Mouse (Mus musculus): ENCODE results near the gene Cfap157. TPM values are rescaled to one million over a fixed set of nuclear protein-coding genes. Genes with fewer than 3 reads are reported as not detected.

The Cfap157 gene
- polyA plus RNA-seq, 1 experiment from 2014 or later = 0.33 TPM

DNA sequence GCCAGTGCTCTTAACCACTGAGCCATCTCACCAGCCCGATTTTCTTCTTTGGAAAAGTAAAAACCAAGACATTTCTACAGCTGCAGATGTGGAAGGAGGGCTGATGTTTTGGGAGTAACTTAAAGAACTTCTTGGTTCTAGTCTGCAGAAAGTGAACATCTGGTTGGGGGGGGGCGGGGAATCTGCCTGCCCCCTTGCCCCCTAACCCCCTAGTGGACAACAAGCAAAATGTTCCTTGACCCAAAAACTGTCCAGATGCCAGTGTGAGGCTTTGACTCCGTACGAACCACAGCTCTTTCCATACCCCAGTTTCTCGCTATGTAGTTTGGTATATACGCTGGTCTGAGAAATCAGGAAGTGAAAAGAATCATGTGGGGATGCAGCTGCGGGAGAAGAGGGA, 34.0 kb downstream of the Cfap157 start:
- Histone ChIP-seq H3K4me3 (ENCODE audit: low read depth, low read length) (no peak overlapping the region), H3K4me2 (ENCODE audit: low read depth, low read length, severe bottlenecking) (peak overlapping the region; percentile 45; the same call in 1 of the 2 replicates), H3K4me1 (replicated peaks; ENCODE audit: control insufficient read depth, insufficient read depth, low read length) (0 out of 2 replicates have a peak, but pooled peaks cover 4% of the 10 kb centered on the region), H3K27me3 (ENCODE audit: control insufficient read depth, insufficient read depth, low read length) (no peaks in the 10 kb centered on the region), H3K9ac (ENCODE audit: low read length) (no peak overlapping the region), H3K27ac (ENCODE audit: low read depth, low read length) (no peak overlapping the region), H3K36me3 (ENCODE audit: control insufficient read depth, insufficient read depth, low read length) (no peaks in the 10 kb centered on the region; the same call in 1 of the 2 replicates), H3K9me3 (ENCODE audit: control insufficient read depth, low read length) (no peaks in the 10 kb centered on the region)
- DNase-seq (ENCODE audit: low spot score) (no peak), ATAC-seq (replicated peaks; ENCODE audit: low FRiP score) (no peak)
- 72% methylated on average over 7 of the region's 7 CpGs for WGBS

DNA sequence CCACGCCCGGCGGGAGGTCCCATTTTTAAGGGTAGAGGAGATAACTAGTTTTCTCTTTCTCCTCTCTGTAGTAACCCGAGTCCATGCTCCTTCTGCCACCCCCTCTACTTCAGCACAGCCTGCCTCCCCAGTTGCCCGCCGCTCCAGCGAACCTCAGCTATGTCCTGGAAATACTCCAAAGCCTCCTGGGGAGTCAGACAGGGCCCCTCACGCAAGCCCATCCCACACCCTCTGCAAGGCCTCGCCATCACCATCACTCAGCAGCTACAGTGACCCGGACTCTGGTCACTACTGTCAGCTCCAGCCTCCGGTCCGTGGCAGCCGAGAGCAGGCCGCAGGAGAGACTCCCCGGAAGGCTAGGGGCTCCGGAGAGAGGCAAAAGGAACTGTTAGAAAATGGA, 35.1 kb downstream of the Cfap157 start:
- no peak for DNase-seq (ENCODE audit: low spot score)
- no peak overlapping the region for H3K9ac ChIP-seq (ENCODE audit: low read length)
- 89% methylated on average over 16 of the region's 16 CpGs for WGBS
- no peaks in the 10 kb centered on the region for H3K27me3 ChIP-seq (ENCODE audit: control insufficient read depth, insufficient read depth, low read length)
- no peaks in the 10 kb centered on the region for H3K9me3 ChIP-seq (ENCODE audit: control insufficient read depth, low read length)
- no peak overlapping the region for H3K4me3 ChIP-seq (ENCODE audit: low read depth, low read length)
- H3K36me3 ChIP-seq (ENCODE audit: control insufficient read depth, insufficient read depth, low read length) = no peaks in the 10 kb centered on the region; the same call in 1 of the 2 replicates
- no peak overlapping the region for H3K4me2 ChIP-seq (ENCODE audit: low read depth, low read length, severe bottlenecking)
- 0 out of 2 replicates have a peak, but pooled peaks cover 4% of the 10 kb centered on the region for H3K4me1 ChIP-seq (replicated peaks; ENCODE audit: control insufficient read depth, insufficient read depth, low read length)
- H3K27ac ChIP-seq (ENCODE audit: low read depth, low read length) = no peak overlapping the region
- ATAC-seq (replicated peaks; ENCODE audit: low FRiP score) = no peak

DNA sequence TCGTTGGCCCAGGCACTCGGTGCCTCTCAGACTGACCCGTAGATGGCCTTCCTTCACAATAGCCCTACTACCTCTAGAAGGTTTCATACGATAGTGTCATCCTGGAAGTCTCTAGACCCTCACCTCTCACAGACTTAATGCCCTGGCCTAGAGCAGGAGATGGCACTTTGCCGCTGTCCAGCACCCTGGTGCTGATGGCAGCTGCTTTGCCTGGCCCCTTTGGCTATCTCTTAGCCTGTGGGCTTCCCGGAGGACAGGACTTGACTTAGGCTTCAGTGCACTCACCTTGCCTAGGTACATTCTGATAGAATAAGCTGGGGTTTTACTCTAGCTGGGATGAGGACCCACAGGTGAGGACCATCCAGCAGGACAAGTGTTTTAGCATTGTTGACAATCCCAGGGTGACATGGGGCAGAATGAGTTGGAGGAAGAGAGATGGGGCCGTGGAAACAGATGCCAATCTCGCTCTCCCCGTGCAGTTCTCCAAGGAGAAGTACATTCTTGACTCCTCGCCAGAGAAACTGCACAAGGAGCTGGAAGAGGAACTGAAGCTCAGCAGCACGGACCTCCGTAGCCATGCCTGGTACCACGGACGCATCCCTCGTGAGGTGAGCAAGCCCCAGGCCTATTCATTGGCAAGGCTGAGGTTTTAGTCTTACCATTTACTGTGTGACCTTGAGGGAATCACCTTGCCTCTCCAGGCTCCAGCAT, 39.8 kb downstream of the Cfap157 start:
- Histone ChIP-seq H3K4me1 (replicated peaks; ENCODE audit: control insufficient read depth, insufficient read depth, low read length) (peaks cover 4% of the 10 kb centered on the region; the same call in 1 of the 2 replicates), H3K36me3 (ENCODE audit: control insufficient read depth, insufficient read depth, low read length) (no peaks in the 10 kb centered on the region; the same call in 1 of the 2 replicates), H3K4me3 (ENCODE audit: low read depth, low read length) (no peak overlapping the region), H3K27me3 (ENCODE audit: control insufficient read depth, insufficient read depth, low read length) (0 out of 2 replicates have a peak, but pooled peaks cover 3% of the 10 kb centered on the region), H3K4me2 (ENCODE audit: low read depth, low read length, severe bottlenecking) (no peak overlapping the region), H3K9ac (ENCODE audit: low read length) (no peak overlapping the region), H3K9me3 (ENCODE audit: control insufficient read depth, low read length) (no peaks in the 10 kb centered on the region), H3K27ac (ENCODE audit: low read depth, low read length) (no peak overlapping the region)
- ATAC-seq (replicated peaks; ENCODE audit: low FRiP score) = no peak
- 78% methylated on average over 15 of the region's 15 CpGs for WGBS
- DNase-seq (ENCODE audit: low spot score) = no peak

DNA sequence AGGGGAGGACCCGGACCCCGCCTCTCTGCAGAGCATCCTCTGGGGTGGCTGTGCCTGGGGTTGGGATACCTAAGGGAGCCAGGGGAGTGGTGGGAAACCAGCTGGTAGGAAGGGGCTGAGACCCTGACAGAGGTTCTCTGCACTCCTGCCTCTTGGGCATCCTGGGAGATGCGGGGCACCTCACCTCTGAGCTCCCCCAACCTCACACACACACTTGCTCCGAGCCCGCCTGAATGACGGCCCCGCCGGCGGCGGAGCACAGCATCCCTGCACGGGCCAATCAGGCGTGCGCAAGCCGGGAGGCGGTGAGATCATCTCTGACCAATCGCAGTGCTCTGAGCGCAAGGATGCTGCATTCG, 42.1 kb downstream of the Cfap157 start:
- DNase-seq (ENCODE audit: low spot score) (peak; percentile 89), ATAC-seq (replicated peaks; ENCODE audit: low FRiP score) (peak; percentile 88)
- peak overlapping the region; percentile 76 for H3K9ac ChIP-seq (ENCODE audit: low read length)
- peak overlapping the region; percentile 70 for H3K27ac ChIP-seq (ENCODE audit: low read depth, low read length)
- H3K9me3 ChIP-seq (ENCODE audit: control insufficient read depth, low read length) = no peaks in the 10 kb centered on the region
- WGBS = 4% methylated on average over 18 of the region's 18 CpGs
- no peaks in the 10 kb centered on the region; the same call in 1 of the 2 replicates for H3K36me3 ChIP-seq (ENCODE audit: control insufficient read depth, insufficient read depth, low read length)
- H3K27me3 ChIP-seq (ENCODE audit: control insufficient read depth, insufficient read depth, low read length) = 0 out of 2 replicates have a peak, but pooled peaks cover 3% of the 10 kb centered on the region
- peaks cover 4% of the 10 kb centered on the region; the same call in 1 of the 2 replicates for H3K4me1 ChIP-seq (replicated peaks; ENCODE audit: control insufficient read depth, insufficient read depth, low read length)
- peak overlapping the region; percentile 99 for H3K4me2 ChIP-seq (ENCODE audit: low read depth, low read length, severe bottlenecking)
- H3K4me3 ChIP-seq (ENCODE audit: low read depth, low read length) = peak overlapping the region; percentile 71

DNA sequence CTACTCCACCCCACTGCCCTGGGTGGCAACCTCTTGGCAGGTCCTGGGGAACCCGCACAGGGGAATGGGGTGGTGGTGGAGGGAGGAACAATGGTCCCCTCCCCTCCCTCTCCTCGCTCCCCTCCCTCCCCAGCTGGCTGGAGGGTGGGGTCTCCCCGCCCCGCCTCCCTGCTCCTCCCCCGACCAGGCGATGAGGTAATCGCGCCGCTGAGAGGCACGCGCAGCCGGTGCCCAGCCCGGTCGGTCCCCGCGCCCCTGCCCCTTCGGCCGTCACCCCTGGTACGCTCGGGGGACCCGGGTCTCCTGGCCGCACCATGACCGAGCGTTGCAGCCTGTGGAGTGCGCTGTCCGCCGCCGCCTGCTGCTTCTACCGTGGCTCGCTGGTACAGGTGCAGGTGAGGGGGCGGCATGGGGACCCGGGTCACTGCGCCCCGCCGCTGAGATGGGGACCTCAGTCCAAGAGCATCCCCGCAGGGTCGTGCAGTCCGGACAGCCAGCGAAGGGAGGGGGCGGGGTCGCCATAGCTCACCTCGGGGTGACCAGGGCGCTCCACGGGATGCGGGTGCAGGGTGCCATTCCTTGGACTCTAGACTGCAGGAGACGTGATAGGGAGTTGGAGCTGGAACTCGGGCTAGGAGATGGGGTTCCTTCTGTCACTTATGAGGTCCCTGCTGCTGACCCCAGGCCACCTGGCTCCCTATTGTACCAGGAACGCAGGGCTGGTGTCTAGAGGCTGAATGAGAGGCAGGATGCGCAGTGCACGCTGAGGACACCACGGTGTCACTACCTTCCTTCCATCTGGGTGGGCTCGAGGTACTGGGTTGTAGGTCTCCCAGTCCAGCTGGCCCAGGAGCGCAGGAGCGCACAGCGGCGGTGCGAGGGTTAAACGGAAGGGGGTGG, 42.7 kb downstream of the Cfap157 start:
- H3K36me3 ChIP-seq (ENCODE audit: control insufficient read depth, insufficient read depth, low read length) = no peaks in the 10 kb centered on the region
- peak; percentile 88 for DNase-seq (ENCODE audit: low spot score)
- WGBS = 2% methylated on average over 51 of the region's 58 CpGs

DNA sequence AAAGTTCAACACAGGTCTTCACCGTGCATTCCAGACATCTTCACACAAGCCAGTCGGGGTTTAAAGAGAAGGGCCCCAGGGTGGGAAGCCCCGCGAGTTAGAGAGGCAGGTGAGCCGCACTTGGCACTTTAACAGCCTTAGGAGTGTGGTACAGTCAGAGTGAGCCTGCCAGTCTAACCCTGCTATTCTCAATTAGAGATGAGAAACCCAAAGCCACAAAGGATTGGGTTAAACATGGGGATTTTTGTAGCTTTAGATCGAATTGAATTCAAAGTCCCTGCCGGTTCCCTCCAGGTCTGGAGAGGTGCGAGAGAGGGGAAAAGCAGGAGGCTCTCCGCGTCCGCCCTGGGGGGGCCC, 43.3 kb downstream of the Cfap157 start, which contains the start of gene 6330409D20Rik:
Gene 6330409D20Rik, minus strand, starts transcription at position 101 of the 357 bp plus-strand sequence.
- no peak for ATAC-seq (replicated peaks; ENCODE audit: low FRiP score)
- 0 out of 2 replicates have a peak, but pooled peaks cover 3% of the 10 kb centered on the region for H3K27me3 ChIP-seq (ENCODE audit: control insufficient read depth, insufficient read depth, low read length)
- H3K4me3 ChIP-seq (ENCODE audit: low read depth, low read length) = peak within 1 kb of the TSS; percentile 71
- H3K36me3 ChIP-seq (ENCODE audit: control insufficient read depth, insufficient read depth, low read length) = no peaks in the 10 kb centered on the region
- DNase-seq (ENCODE audit: low spot score) = no peak
- H3K27ac ChIP-seq (ENCODE audit: low read depth, low read length) = peak within 1 kb of the TSS; percentile 70
- peaks cover 4% of the 10 kb centered on the region; the same call in 1 of the 2 replicates for H3K4me1 ChIP-seq (replicated peaks; ENCODE audit: control insufficient read depth, insufficient read depth, low read length)
- peak within 1 kb of the TSS; percentile 76 for H3K9ac ChIP-seq (ENCODE audit: low read length)
- 5% methylated on average over 11 of the region's 11 CpGs for WGBS
- peak within 1 kb of the TSS; percentile 99 for H3K4me2 ChIP-seq (ENCODE audit: low read depth, low read length, severe bottlenecking)
- no peaks in the 10 kb centered on the region for H3K9me3 ChIP-seq (ENCODE audit: control insufficient read depth, low read length)

More for the DNA sequence above, 42.7 kb downstream of the Cfap157 start:
- Histone ChIP-seq H3K27ac (ENCODE audit: low read depth, low read length) (peak overlapping the region; percentile 70), H3K9me3 (ENCODE audit: control insufficient read depth, low read length) (no peaks in the 10 kb centered on the region), H3K27me3 (ENCODE audit: control insufficient read depth, insufficient read depth, low read length) (0 out of 2 replicates have a peak, but pooled peaks cover 3% of the 10 kb centered on the region), H3K4me1 (replicated peaks; ENCODE audit: control insufficient read depth, insufficient read depth, low read length) (peaks cover 4% of the 10 kb centered on the region; the same call in 1 of the 2 replicates), H3K9ac (ENCODE audit: low read length) (peak overlapping the region; percentile 76), H3K4me2 (ENCODE audit: low read depth, low read length, severe bottlenecking) (peak overlapping the region; percentile 99), H3K4me3 (ENCODE audit: low read depth, low read length) (peak overlapping the region; percentile 71)
- ATAC-seq (replicated peaks; ENCODE audit: low FRiP score) = peak; percentile 70

DNA sequence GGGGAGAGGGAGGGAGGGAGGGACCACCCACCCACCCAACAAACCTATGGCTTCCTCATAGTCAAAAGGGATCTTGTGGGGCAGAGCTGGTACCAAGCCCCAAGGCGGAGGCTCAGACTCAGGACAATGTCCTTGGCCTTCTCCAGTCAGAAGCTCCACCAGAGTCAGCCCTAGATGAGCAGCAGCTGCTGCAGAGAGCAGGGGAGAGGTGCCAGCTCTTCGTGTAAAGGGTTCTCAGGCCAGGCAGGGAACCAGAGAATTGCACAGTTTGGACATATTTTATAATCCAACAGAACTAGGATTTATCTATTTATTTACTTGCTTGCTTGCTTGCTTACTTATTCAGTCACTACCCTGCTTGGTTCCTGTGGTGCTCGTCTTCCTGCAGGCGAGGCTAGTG, 44.9 kb downstream of the Cfap157 start:
- 0 out of 2 replicates have a peak, but pooled peaks cover 3% of the 10 kb centered on the region for H3K27me3 ChIP-seq (ENCODE audit: control insufficient read depth, insufficient read depth, low read length)
- no peaks in the 10 kb centered on the region for H3K36me3 ChIP-seq (ENCODE audit: control insufficient read depth, insufficient read depth, low read length)
- no peak overlapping the region for H3K27ac ChIP-seq (ENCODE audit: low read depth, low read length)
- 78% methylated on average over 4 of the region's 4 CpGs for WGBS
- H3K4me1 ChIP-seq (replicated peaks; ENCODE audit: control insufficient read depth, insufficient read depth, low read length) = peaks cover 4% of the 10 kb centered on the region; the same call in 1 of the 2 replicates
- H3K4me2 ChIP-seq (ENCODE audit: low read depth, low read length, severe bottlenecking) = no peak overlapping the region
- no peaks in the 10 kb centered on the region for H3K9me3 ChIP-seq (ENCODE audit: control insufficient read depth, low read length)
- DNase-seq (ENCODE audit: low spot score) = no peak
- ATAC-seq (replicated peaks; ENCODE audit: low FRiP score) = no peak
- H3K9ac ChIP-seq (ENCODE audit: low read length) = no peak overlapping the region
- no peak overlapping the region for H3K4me3 ChIP-seq (ENCODE audit: low read depth, low read length)

DNA sequence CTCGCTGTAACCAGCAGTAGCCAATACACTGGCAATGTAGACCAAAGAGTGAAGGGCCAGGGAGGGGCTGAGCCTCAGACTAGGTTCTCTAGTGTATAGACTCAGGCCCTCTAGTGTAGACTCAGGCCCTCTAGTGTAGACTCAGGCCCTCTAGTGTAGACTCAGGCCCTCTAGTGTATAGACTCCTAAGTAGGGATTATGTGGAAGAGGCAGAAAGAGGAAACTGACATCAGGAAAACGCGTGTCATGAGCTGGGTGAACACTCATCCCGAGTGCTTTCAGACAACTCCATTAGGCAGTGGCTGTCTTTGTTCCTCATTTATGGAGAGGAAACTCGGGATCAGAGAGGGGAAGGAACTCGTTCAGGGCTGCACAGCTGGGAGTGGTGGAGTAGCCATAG, 47.2 kb downstream of the Cfap157 start:
- Histone ChIP-seq H3K4me3 (ENCODE audit: low read depth, low read length) (no peak overlapping the region), H3K36me3 (ENCODE audit: control insufficient read depth, insufficient read depth, low read length) (no peaks in the 10 kb centered on the region), H3K4me2 (ENCODE audit: low read depth, low read length, severe bottlenecking) (no peak overlapping the region), H3K4me1 (replicated peaks; ENCODE audit: control insufficient read depth, insufficient read depth, low read length) (peaks cover 4% of the 10 kb centered on the region; the same call in 1 of the 2 replicates), H3K27ac (ENCODE audit: low read depth, low read length) (no peak overlapping the region), H3K9me3 (ENCODE audit: control insufficient read depth, low read length) (no peaks in the 10 kb centered on the region), H3K9ac (ENCODE audit: low read length) (no peak overlapping the region), H3K27me3 (ENCODE audit: control insufficient read depth, insufficient read depth, low read length) (0 out of 2 replicates have a peak, but pooled peaks cover 3% of the 10 kb centered on the region)
- ATAC-seq (replicated peaks; ENCODE audit: low FRiP score) (no peak), DNase-seq (ENCODE audit: low spot score) (no peak)
- 58% methylated on average over 6 of the region's 6 CpGs for WGBS

Measured in forebrain, embryonic 11.5 days (tissue).